Mouse (Mus musculus) left cerebral cortex, adult 2 months (tissue): ENCODE measurements around the gene Eogt. TPM values are rescaled to one million over a fixed set of nuclear protein-coding genes. Genes with fewer than 3 reads are reported as not detected.

Experiments
- DNase-seq, 2 experiments: peaks; one replicate each; pipeline ENCODE4 v3.0.0; 2021 to 2022; ENCODE audit warnings: low spot score in 2 of 2, mixed read lengths in 1 of 2; ENCODE audit errors: extremely low spot score in 1 of 2
- H3K27ac ChIP-seq: fragments of 200-600 bp; 2 replicates; pipeline ENCODE4 v1.8.1; 2022
- H3K4me3 ChIP-seq: fragments of 200-600 bp; 2 replicates; pipeline ENCODE4 v1.8.1; 2022
- CTCF ChIP-seq: fragments of 200-600 bp; IDR thresholded peaks from 2 replicates; pipeline ENCODE4 v1.8.1; 2022; ENCODE audit warnings: antibody characterized with exemption, mild to moderate bottlenecking, moderate library complexity
- intact Hi-C: fragments of 180-260 bp; cut with DNase I; formaldehyde crosslinking; loops from one replicate; pipeline ENCODE4 v1.15.1; 2025
- total RNA-seq, 2 experiments: library from RNA; stranded (reverse); gene quantifications; 2 replicates each; pipeline ENCODE4 v1.2.3; 2021

Eogt gene
- total RNA-seq, 2 experiments from 2014 or later = 30.2 to 31.2 TPM

DNA sequence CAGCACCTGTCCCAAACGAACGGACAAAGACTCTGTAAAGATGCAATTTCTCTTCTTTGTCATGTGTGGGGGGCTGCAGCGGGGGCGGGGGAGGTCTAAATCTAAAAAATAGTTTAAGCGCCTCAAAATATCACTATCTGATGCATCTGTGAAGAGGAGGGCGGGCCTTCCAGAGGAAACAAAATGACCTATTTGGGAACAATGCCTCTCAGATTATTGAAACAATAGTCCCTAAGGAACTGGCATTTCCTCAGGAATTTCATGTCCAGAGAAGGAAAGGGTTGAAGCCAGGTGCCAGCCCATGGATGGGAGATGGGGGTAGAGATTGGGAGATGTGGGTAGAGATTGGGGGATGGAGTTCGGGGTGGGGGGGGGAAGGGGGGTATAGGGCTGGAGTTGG is 7.2 kb downstream of the Eogt start:
- no peak for TF ChIP-seq CTCF
- intact Hi-C loops = no loop called here
- DNase-seq = no peak
- no peak overlapping the region for H3K4me3 ChIP-seq
- no peak overlapping the region for H3K27ac ChIP-seq

DNA sequence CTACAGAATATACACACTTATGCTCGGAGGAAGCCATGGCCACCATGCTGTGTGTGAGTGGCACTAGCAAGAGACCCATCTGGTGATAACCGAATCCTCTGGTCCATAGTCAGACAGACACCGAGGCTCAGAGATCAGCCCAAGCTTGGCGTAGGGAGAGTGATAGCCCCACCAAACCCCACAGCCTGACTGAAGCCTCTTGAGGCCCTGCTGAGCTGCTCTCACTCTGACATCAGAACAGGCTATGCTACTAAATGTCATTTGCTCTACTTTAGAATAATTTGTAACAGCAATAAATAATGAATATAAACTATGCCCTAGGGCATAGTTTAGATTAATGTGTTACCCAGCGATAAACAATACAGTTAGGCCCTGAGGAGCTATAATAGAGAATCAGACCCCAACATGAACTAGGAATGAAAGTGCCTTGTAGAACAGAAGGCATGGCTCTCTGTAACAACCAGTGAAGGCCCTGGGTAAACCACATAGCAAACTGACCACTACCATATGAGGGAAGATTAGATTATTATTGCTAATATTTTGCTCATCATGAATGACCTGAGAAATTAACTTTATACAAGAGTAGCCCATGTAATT is 16.2 kb downstream of the Eogt start:
- intact Hi-C loops = no loop called here
- no peak for DNase-seq
- no peak for TF ChIP-seq CTCF
- H3K27ac ChIP-seq = no peak overlapping the region
- no peak overlapping the region for H3K4me3 ChIP-seq

DNA sequence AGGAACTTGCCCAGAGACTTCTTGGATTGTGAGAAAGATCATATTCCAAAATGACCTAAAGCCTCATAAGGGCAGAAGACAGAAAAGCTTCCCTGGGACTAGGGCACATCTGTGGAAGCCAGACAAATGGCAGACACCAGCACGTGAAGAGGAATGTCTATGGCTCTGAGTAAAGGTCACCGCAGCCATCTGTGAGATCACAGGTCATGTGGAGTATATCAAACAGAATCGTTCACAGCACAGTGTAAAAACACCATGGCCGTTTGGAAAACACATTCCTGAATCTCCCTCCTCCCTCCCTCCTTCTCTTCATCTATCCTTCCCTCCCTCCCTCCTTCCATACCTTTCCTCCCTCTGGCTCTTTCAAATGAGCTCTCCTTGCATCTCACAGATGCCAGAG is 17.2 kb downstream of the Eogt start:
- intact Hi-C loops = no loop called here
- no peak for DNase-seq
- Histone ChIP-seq H3K4me3 (no peak overlapping the region), H3K27ac (no peak overlapping the region)
- no peak for TF ChIP-seq CTCF

DNA sequence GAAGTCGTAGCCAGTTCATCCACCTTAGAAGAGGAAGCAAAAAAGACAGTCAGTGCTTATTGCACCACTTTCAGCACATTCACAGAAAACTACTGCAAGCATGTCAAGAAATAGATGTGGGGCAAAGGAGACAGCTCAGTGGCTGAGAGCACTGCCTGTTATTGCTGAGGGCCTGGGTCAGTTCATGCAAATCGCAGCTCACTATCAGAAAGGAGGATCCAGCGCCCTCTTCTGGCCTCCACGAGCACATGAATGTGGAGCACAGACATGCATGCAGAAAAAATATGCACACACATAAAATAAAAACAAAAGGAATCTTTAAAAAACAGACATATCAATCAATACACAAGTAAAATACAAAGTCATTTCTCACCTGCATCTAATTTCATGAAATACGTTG is 18.0 kb downstream of the Eogt start:
- Histone ChIP-seq H3K4me3 (no peak overlapping the region), H3K27ac (no peak overlapping the region)
- intact Hi-C loops = no loop called here
- DNase-seq = no peak
- peak; percentile 25 for TF ChIP-seq CTCF

DNA sequence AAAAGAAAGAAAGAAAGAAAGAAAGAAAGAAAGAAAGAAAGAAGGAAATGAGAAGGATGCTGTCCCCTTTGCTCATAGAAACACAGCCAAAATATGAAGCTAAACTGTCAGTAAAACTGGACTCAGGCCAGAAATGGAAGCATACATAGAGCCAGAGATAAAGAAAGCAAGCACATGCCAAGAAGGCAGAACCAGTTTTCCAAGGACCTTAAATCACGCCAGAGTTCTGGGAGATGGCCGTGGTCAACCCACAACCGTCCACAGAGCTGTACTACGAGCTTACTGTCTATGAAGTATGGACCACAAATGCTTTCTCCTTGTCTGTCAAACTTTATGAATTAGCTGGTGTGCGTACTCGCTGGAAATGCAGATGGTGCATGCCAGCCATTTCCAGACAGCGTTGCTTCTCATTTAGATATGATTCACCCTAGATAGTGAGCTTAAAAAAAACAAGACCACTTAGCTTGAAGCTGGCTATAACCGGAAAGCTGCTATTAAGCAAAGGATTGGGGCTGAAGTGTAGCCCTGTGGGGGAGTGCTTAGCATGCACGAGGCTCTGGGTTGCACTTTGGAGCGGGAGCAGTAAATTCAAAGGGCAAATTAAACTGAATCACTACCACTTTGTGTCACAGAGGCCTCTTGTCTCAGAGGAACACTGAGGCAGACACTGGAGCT is 24.5 kb downstream of the Eogt start:
- intact Hi-C loops = no loop called here
- DNase-seq = no peak
- Histone ChIP-seq H3K27ac (no peak overlapping the region), H3K4me3 (no peak overlapping the region)
- no peak for TF ChIP-seq CTCF

DNA sequence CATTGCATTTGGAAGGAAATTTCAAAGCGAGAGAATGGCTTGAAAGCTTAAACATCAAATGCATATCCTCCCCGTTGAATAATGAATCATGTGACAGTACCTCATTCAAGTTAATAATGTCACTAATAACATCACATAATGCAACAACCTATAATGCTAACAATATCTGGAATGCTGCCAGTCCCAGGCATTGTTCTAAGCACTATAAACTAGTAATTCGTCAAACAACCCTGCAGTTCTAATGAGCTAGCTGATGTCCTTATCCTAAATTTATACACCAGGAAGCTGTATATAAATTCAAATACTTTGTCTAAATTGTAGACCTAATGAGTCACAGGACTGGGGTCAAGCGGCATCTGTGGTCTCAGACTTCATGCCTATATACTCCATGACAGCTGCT is 28.1 kb downstream of the Eogt start:
- no peak for TF ChIP-seq CTCF
- no peak overlapping the region for H3K4me3 ChIP-seq
- intact Hi-C loops = no loop called here
- H3K27ac ChIP-seq = no peak overlapping the region
- DNase-seq = no peak

DNA sequence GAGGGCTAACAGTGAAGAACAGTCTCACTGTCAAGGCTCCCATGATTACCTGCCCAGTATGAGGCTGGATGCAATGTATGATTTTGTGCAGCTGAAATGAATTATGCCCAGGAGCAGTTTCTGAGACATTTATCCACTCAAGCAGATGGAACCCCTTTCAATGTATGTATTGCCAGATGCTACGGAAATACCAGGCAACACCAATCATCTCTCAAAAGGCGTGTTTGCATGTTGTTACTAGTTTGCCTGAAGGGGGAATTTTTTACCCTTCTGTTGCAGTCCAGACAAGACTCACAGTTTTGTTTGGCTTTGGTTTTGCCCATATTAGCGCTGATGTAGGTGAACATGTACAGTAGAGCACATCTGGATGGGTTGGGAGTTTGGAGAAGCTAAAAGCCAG is 30.7 kb downstream of the Eogt start:
- DNase-seq = no peak
- intact Hi-C loops = no loop called here
- H3K4me3 ChIP-seq = no peak overlapping the region
- no peak for TF ChIP-seq CTCF
- H3K27ac ChIP-seq = no peak overlapping the region

DNA sequence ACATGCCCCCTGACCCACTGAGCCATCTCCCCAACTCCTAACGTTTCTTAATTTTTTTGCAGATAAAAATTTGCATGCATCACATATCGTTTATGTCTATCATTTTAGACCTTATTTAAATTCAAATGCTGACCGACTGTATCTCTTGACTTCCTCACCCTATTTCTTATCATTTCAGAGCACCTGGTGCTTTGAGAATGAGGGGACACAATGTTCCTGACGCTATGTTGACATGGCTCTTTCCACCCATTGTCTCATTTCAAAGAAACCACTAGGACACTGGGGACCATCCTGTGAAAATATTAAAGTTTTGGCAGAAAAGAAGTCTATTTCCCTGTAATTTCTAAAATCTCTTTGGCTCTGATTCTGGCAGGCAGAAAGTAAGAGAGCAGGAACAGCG is 32.1 kb downstream of the Eogt start:
- Histone ChIP-seq H3K27ac (0 out of 2 replicates have a peak overlapping the region, but pooled peaks have one; percentile 19), H3K4me3 (no peak overlapping the region)
- TF ChIP-seq CTCF = no peak
- DNase-seq = no peak
- intact Hi-C loops = no loop called here

DNA sequence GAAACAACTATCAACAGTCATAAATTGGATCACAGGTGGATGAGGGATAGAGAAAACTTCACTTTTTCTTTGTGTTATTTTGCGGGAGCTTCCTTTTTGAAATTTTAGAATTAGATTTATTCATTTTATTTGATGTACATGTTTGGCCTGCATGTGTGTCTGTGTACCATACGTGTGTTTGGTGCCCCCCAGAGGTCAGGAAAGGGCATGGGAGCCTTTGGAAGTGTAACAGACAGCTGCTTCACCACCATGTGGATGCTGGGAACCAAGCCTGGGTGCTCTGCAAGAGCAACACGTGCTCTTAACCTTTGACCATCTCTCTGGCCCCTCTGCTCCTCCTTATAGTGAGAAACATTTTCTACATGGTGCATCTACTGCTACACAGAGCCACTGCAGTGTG is 34.2 kb downstream of the Eogt start:
- Histone ChIP-seq H3K27ac (no peak overlapping the region), H3K4me3 (no peak overlapping the region)
- TF ChIP-seq CTCF = no peak; the same call in 1 of the 2 replicates
- no peak for DNase-seq
- intact Hi-C loops = no loop called here

DNA sequence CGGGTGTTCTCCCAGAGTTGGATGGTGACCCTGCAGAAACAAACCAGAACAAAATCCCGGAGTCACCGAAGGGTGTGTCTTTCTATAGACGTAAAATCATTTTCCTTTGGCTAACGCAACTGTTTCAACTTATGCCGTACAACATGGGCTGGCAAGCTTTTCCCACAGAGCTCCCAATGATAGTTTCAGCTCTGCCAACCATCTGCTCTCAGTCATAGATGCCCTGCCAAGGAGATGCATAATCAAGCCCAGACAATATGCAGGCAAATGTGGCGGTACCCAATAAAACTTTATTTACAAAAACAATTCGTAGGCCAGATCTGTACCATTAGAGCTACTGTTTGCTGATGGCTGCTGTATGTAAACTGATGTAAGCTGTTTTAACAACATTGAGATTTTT is 36.8 kb downstream of the Eogt start:
- H3K4me3 ChIP-seq = no peak overlapping the region
- TF ChIP-seq CTCF = no peak
- no peak overlapping the region for H3K27ac ChIP-seq
- intact Hi-C loops = no loop called here
- DNase-seq = no peak

DNA sequence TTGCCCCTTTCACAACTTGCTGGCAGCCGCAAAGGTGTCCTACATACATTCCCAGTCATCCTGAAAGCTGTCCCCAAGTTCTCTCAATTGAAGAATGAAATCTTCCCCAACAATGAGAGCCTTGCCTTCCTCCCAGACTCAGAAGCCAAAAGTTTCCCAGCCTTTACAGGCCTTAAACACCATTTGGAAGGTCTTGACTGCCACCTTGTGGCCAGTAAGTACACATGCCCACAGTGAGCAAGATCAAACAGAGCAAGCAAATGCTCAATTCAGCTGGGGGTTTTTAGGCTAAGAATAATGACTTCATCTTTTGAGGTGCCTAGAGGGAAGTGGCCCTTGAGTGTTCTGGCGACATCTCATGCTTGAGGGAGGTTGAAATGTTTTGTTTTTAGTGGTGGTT is 42.2 kb downstream of the Eogt start:
- Histone ChIP-seq H3K4me3 (no peak overlapping the region), H3K27ac (no peak overlapping the region)
- intact Hi-C loops = loop anchor here (2.0 kb wide), 2 partner anchors 80 to 100 kb away; no protein-coding TSS in a partner anchor
- peak; percentile 30 to 38 for DNase-seq
- peak; percentile 82 for TF ChIP-seq CTCF

DNA sequence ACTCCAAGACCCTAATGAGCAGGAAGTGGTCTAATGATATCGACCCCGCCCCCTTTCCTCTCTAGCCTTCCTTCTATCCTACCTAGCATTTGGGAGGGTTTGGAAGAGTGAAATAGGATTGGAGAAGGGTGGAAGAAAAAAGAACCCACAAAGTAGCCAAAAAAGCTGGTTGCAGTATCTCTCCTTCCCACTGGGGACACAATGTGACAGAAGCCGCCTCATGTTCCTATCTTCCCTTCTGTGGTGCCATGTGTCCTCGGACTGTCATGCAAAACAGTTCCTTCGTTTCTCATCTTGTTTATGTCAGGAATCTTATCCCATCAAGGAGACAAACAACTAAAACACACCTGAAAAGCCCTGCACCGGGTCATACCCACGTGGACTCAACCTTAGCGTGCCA is 42.9 kb downstream of the Eogt start:
- Histone ChIP-seq H3K27ac (no peak overlapping the region), H3K4me3 (no peak overlapping the region)
- intact Hi-C loops = loop anchor here (2.0 kb wide), 2 partner anchors 79 to 99 kb away; no protein-coding TSS in a partner anchor
- TF ChIP-seq CTCF = peak; percentile 14
- no peak for DNase-seq
